Mouse (Mus musculus) ES-Bruce4 (cell line): ENCODE results near the gene Wfdc1. TPM values are rescaled to one million over a fixed set of nuclear protein-coding genes. Genes with fewer than 3 reads are reported as not detected.

Experiments
- H3K27ac ChIP-seq: 2 replicates; pipeline ENCODE4 v1.5.1; 2012; ENCODE audit warnings: low read length, inconsistent platforms; ENCODE audit not compliant: insufficient read depth
- H3K27me3 ChIP-seq: 2 replicates; pipeline ENCODE4 v1.6.1; 2012; ENCODE audit warnings: mild to moderate bottlenecking, low read length, inconsistent platforms; ENCODE audit not compliant: control insufficient read depth, poor library complexity, insufficient read depth, severe bottlenecking
- H3K36me3 ChIP-seq: 2 replicates; pipeline ENCODE4 v1.6.1; 2012; ENCODE audit warnings: inconsistent platforms, mild to moderate bottlenecking, low read length, moderate library complexity; ENCODE audit not compliant: control insufficient read depth, poor library complexity, insufficient read depth, severe bottlenecking
- H3K4me1 ChIP-seq: one replicate; pipeline ENCODE4 v1.8.1; 2011; ENCODE audit warnings: low read length; ENCODE audit not compliant: control insufficient read depth, insufficient read depth
- H3K4me3 ChIP-seq: 2 replicates; pipeline ENCODE4 v1.5.1; 2011; ENCODE audit warnings: low read depth, mild to moderate bottlenecking, low read length
- H3K9ac ChIP-seq: 2 replicates; pipeline ENCODE4 v1.6.1; 2012; ENCODE audit warnings: low read depth, mild to moderate bottlenecking, inconsistent platforms; ENCODE audit not compliant: poor library complexity, severe bottlenecking
- H3K9me3 ChIP-seq: replicated peaks from 2 replicates; pipeline ENCODE4 v1.6.1; 2012; ENCODE audit warnings: mild to moderate bottlenecking, low read length, inconsistent platforms; ENCODE audit not compliant: control insufficient read depth, poor library complexity, insufficient read depth, severe bottlenecking
- CTCF ChIP-seq: IDR thresholded peaks from one replicate; pipeline ENCODE4 v1.8.1; 2011; ENCODE audit warnings: low read depth, low read length
- EP300 ChIP-seq: IDR thresholded peaks from 2 replicates; pipeline ENCODE4 v1.6.1; 2011; ENCODE audit warnings: low read depth, low read length; ENCODE audit not compliant: insufficient read depth
- POLR2A ChIP-seq: IDR thresholded peaks from one replicate; pipeline ENCODE4 v1.8.1; 2011; ENCODE audit warnings: low read length; ENCODE audit not compliant: insufficient read depth
- polyA plus RNA-seq: library from polyadenylated mRNA; stranded (reverse); fragments of >200 nt; gene quantifications from 2 replicates; pipeline ENCODE4 v1.2.4, GENCODE M21; 2011; ENCODE audit warnings: low read depth; ENCODE audit not compliant: missing spikeins, insufficient read depth, insufficient read length

Gene Wfdc1
- polyA plus RNA-seq, 1 experiment = not detected

DNA sequence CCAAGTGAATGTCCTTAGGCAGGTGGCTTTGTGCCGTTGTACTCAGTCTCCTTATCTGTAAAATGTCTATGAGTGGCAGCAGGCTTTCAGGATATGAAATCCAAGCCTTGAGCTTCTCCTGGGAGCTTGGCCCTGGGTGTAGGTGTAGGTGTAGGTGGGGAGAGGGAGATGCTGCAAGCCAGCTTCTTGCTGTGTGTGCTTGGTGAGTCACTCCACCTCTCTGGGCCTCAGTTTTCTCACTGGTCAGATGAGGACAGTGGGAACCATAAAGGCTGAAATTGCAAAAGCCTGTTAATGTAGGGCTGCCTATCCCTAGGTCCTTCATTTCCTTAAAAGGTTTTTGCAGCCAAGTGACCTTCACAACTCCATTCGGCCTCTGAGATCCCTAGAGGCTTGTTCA, 30.2 kb upstream of the Wfdc1 start:
- Histone ChIP-seq H3K27ac (no peak overlapping the region), H3K36me3 (no peaks in the 10 kb centered on the region), H3K27me3 (no peaks in the 10 kb centered on the region; the same call in none of the 2 replicates), H3K9me3 (no peaks in the 10 kb centered on the region), H3K4me1 (no peaks in the 10 kb centered on the region), H3K9ac (no peak overlapping the region), H3K4me3 (no peak overlapping the region)
- TF ChIP-seq EP300 (no peak), POLR2A (no peak), CTCF (no peak)

DNA sequence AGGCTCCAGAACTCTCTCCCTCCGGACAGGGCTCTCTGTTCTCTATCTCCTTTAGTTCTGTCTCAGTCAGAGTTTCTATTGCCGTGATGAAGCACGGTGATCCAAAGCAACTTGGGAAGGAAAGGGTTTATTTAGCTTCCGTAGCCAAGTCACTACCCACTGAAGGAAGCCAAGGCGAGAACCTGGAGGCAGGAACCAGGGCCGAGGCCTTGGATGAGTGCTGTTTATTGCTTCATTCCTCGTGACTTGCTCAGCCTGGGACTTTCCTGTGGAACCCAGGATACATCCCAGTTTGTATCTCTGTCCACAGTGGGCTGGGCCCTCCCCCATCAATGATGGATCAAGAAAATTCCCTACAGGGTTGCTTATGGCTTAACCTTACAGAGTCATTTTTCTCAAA, 29.4 kb upstream of the Wfdc1 start:
- Histone ChIP-seq H3K4me1 (no peaks in the 10 kb centered on the region), H3K9ac (no peak overlapping the region), H3K4me3 (no peak overlapping the region), H3K36me3 (no peaks in the 10 kb centered on the region), H3K9me3 (no peaks in the 10 kb centered on the region), H3K27ac (no peak overlapping the region), H3K27me3 (no peaks in the 10 kb centered on the region; the same call in none of the 2 replicates)
- TF ChIP-seq EP300 = no peak
- no peak for TF ChIP-seq CTCF
- TF ChIP-seq POLR2A = no peak

DNA sequence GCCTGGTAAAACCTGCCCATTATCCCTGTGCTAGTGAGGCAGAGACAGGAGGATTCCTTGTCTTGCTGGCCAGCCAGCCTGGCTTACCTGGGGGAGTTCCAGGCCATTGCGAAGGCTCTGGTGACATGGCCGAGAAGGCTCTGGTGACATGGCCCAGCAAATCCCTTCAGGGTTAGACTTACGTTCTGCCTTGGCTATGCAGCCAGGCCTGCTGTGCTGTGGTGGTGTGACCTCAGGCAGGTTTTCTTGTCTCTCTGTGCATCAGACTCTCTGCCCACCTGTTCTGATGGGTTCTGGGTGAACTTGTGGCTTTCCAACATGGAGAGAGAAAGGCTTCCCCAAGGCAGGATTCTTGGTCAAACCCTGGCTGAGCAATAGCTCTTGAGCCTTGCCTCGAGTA, 28.8 kb upstream of the Wfdc1 start:
- TF ChIP-seq POLR2A (no peak), EP300 (no peak), CTCF (no peak)

DNA sequence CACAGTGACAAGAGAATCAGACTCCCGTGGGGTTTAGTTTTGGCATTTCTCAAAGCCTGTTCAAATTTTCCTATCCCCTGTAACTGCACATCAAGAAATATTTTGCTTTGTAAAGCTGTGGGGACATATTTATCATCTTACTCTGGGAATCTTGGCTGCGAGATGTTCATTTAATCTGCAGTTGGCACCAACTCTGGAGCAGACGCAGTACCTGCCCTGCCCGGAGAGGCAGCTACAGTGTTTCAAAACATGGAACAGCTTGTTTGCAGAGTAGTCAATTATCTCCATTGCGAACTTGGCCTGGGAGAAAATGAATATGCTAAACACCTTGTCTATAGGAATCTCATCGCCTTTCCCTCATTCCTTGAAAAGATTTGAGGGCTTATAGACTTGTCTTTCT, 27.9 kb upstream of the Wfdc1 start:
- no peaks in the 10 kb centered on the region; the same call in 1 of the 2 replicates for H3K27me3 ChIP-seq
- H3K27ac ChIP-seq = no peak overlapping the region
- no peaks in the 10 kb centered on the region for H3K4me1 ChIP-seq
- H3K4me3 ChIP-seq = no peak overlapping the region
- TF ChIP-seq POLR2A (no peak), CTCF (no peak), EP300 (no peak)
- H3K36me3 ChIP-seq = no peaks in the 10 kb centered on the region
- H3K9ac ChIP-seq = no peak overlapping the region
- H3K9me3 ChIP-seq = no peaks in the 10 kb centered on the region

More for the DNA sequence above, 28.8 kb upstream of the Wfdc1 start:
- H3K9me3 ChIP-seq = no peaks in the 10 kb centered on the region
- H3K36me3 ChIP-seq = no peaks in the 10 kb centered on the region
- no peaks in the 10 kb centered on the region; the same call in 1 of the 2 replicates for H3K27me3 ChIP-seq
- H3K4me3 ChIP-seq = no peak overlapping the region
- no peak overlapping the region for H3K27ac ChIP-seq
- H3K4me1 ChIP-seq = no peaks in the 10 kb centered on the region
- H3K9ac ChIP-seq = no peak overlapping the region

DNA sequence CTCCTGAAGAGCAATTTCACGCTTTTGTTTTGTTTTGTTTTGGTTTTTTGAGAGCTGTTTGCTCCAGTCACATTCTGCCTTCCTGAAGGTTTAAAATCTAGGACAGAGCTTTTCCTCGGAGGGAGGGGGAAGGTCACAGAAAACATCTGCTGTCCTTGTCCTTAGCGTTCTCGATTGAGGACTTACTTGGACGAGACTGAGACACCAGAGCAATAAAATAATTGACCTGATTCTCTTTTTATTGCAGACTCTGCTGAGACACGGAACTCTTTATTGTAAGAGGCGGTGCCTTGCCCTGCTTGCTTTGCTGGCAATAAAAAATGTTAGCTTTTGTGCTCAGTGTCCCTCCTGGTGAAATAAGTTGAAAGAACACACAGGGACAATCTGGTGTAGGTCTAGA, 26.4 kb upstream of the Wfdc1 start:
- H3K4me1 ChIP-seq = no peaks in the 10 kb centered on the region
- no peak overlapping the region for H3K4me3 ChIP-seq
- H3K9me3 ChIP-seq = no peaks in the 10 kb centered on the region
- H3K9ac ChIP-seq = no peak overlapping the region
- no peaks in the 10 kb centered on the region for H3K27me3 ChIP-seq
- H3K27ac ChIP-seq = no peak overlapping the region
- no peak for TF ChIP-seq POLR2A
- no peak for TF ChIP-seq CTCF
- no peak for TF ChIP-seq EP300
- H3K36me3 ChIP-seq = no peaks in the 10 kb centered on the region

DNA sequence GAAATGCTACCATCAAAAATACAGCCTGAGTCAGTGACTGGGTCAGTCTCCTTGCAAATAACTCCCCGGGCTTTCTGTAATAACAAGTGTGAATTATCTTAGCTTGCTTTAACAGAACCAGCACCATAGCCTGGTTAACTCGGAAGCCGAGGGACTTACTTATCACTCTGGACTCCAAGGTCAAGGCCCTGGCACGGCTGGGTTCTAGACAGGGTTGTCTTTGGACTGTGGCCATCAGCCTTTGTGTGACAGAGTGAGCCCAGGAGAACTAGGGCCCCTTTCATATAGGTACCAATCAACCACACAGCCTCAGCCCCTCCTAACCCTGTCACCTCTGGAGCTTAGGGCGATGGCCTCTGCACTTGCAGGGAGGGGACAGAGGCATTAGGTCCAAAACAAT, 25.1 kb upstream of the Wfdc1 start:
- Histone ChIP-seq H3K36me3 (no peaks in the 10 kb centered on the region), H3K4me3 (no peak overlapping the region)

More for the DNA sequence above, 25.1 kb upstream of the Wfdc1 start:
- Histone ChIP-seq H3K27ac (no peak overlapping the region), H3K9ac (no peak overlapping the region), H3K9me3 (no peaks in the 10 kb centered on the region), H3K27me3 (no peaks in the 10 kb centered on the region), H3K4me1 (no peaks in the 10 kb centered on the region)
- no peak for TF ChIP-seq POLR2A
- no peak for TF ChIP-seq EP300
- TF ChIP-seq CTCF = no peak
